Mouse (Mus musculus): Measurements from ENCODE around the gene Ptpa. TPM values are rescaled to one million over a fixed set of nuclear protein-coding genes. Genes with fewer than 3 reads are reported as not detected.
A peak's percentile ranks its signal among the peaks of the same experiment; 100 is the strongest.

The Ptpa gene
- polyA plus RNA-seq, 1 experiment from 2014 or later = 132 TPM

DNA sequence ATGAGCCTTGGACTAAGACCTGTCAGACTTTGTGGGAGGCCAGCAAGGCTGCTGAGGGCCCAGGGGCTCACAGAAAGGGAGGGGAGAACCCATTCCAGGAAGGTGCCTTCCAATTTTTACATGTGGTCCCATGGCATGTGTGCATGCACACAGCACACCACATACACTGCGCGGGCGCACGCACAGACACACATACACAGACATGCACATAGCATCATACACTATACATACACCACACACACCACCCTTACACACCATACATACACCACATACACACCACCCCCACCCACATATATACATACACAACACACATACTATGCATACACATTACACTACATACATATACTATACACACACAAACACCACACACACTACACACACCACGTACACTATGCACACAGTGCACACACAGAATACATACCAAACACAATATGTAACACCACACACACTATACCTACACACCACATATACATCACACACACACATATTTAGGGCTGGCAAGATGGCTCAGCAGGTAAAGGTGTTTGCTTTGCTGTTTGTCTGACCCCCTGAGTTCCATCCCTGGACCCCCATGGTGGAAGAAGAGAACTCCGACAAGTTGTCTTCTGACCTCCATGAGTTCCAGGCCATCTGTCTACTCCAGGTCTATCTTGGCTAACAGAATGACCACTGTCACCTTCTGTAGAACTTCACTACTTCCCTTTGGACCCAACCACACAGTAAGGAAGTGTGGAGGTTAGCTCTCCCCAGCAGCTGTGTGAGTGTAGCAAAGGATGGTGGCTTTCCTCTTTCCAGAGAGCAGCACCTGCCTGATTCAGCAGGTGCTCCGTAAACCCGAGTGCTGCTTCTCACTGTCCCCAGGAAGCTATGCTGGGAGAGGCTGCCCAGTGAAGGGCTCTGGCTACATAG, 79.4 kb downstream of the Ptpa start:
- no peak overlapping the region for H3K27ac ChIP-seq (ENCODE audit: low read length)
- no peaks in the 10 kb centered on the region for H3K9me3 ChIP-seq (ENCODE audit: control insufficient read depth, low read length)
- peak overlapping the region; percentile 46; the same call in 1 of the 2 replicates for H3K9ac ChIP-seq (ENCODE audit: low read depth, low read length)
- H3K4me3 ChIP-seq (ENCODE audit: low read length) = peak overlapping the region; percentile 39; the same call in 1 of the 2 replicates
- peaks cover 6% of the 10 kb centered on the region for H3K4me1 ChIP-seq (ENCODE audit: control insufficient read depth, insufficient read depth, low read length)
- H3K27me3 ChIP-seq (replicated peaks; ENCODE audit: control insufficient read depth, insufficient read depth, low read length) = no peaks in the 10 kb centered on the region
- WGBS = 77% methylated on average over 8 of the region's 8 CpGs
- peak overlapping the region; percentile 63; the same call in 1 of the 2 replicates for H3K4me2 ChIP-seq (ENCODE audit: low read depth, low read length)
- no peaks in the 10 kb centered on the region for H3K36me3 ChIP-seq (ENCODE audit: control insufficient read depth, insufficient read depth, low read length)
- ATAC-seq = peak; percentile 40

DNA sequence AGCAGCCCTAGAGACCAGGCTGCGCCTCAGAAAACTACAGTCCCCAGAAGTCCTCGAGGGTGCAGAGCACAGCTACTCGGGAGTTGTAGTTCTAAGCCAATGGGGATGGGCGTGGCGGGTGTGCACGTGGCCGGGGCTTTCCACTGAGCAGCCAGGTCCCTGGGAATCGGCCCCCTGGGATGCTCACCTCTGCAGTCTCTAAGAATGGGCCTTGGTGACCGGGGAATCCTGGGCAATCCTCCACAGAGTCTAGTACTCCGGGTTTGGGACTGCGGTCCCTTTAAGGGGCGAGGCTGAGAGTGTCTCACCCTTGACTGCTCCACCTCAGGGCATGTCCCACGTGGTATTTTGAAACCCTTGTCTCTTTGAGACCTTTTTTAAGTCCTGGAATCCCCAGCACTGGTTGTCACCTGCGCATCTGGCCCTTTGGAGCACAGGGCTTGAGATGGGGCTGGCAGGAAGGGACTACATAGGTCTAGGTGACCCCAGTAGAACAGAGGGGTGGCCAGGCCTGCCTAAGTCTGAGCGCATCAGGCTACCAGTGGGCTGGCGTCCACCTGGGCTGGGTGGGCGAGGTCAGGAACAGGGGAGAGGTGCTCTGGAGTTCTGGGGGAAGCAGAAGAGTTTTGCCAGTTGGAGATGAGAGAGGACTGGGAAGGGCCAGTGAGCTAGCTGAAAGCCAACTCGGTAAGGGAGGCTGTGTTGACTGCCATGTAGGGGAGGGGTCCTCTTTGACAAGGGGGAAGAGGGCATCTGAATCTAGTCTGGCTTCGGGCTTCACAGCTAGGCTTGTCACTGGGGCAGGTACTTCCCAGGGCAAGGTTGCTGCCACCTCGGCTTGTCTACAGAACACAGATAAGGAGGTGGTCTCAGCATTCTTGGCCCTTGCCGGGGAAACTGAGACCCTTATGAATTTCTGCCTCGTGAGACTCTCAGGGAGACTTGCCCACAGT, 80.3 kb downstream of the Ptpa start:
- Histone ChIP-seq H3K9ac (ENCODE audit: low read depth, low read length) (peak overlapping the region; percentile 46), H3K36me3 (ENCODE audit: control insufficient read depth, insufficient read depth, low read length) (no peaks in the 10 kb centered on the region), H3K4me2 (ENCODE audit: low read depth, low read length) (peak overlapping the region; percentile 63), H3K27me3 (replicated peaks; ENCODE audit: control insufficient read depth, insufficient read depth, low read length) (no peaks in the 10 kb centered on the region), H3K4me3 (ENCODE audit: low read length) (peak overlapping the region; percentile 39), H3K4me1 (ENCODE audit: control insufficient read depth, insufficient read depth, low read length) (peaks cover 6% of the 10 kb centered on the region), H3K9me3 (ENCODE audit: control insufficient read depth, low read length) (no peaks in the 10 kb centered on the region), H3K27ac (ENCODE audit: low read length) (no peak overlapping the region)
- WGBS = 27% methylated on average over 22 of the region's 22 CpGs
- ATAC-seq = peak; percentile 97

Small RNA genes lying within 50 kb of the gene (microRNA-seq; reads per million reads assigned to microRNA genes)
- gene Gm47292 = not detected

Other genes starting within 250 kb of the Ptpa start
- 42.5 and 45.5 TPM in 2 replicates for gene Endog, start 244.5 kb upstream of the Ptpa start, polyA plus RNA-seq (2015; fragmentation: Nextera tagmentation; extraction: Ambion mirVana)
- 59.5 and 62.6 TPM in 2 replicates for gene Spout1, start 237.6 kb upstream of the Ptpa start, polyA plus RNA-seq (2015; fragmentation: Nextera tagmentation; extraction: Ambion mirVana)
- gene Kyat1, start 210.2 kb upstream of the Ptpa start, polyA plus RNA-seq (2015; fragmentation: Nextera tagmentation; extraction: Ambion mirVana) = 24.6 and 28.9 TPM in 2 replicates
- 37.4 and 40.1 TPM in 2 replicates for gene Lrrc8a, start 178.3 kb upstream of the Ptpa start, polyA plus RNA-seq (2015; fragmentation: Nextera tagmentation; extraction: Ambion mirVana)
- 0.11 and 0.24 TPM in 2 replicates for gene Gm28035, start 175.5 kb upstream of the Ptpa start, polyA plus RNA-seq (2015; fragmentation: Nextera tagmentation; extraction: Ambion mirVana)
- 10.5 and 10.8 TPM in 2 replicates for gene Phyhd1, start 149.8 kb upstream of the Ptpa start, polyA plus RNA-seq (2015; fragmentation: Nextera tagmentation; extraction: Ambion mirVana)
- not detected in 2 replicates for gene Gm28038, start 135.0 kb upstream of the Ptpa start, polyA plus RNA-seq (2015; fragmentation: Nextera tagmentation; extraction: Ambion mirVana)
- 38.3 and 41.2 TPM in 2 replicates for gene Dolk, start 129.7 kb upstream of the Ptpa start, polyA plus RNA-seq (2015; fragmentation: Nextera tagmentation; extraction: Ambion mirVana)
- gene Nup188, start 129.6 kb upstream of the Ptpa start, polyA plus RNA-seq (2015; fragmentation: Nextera tagmentation; extraction: Ambion mirVana) = 23.6 and 26.6 TPM in 2 replicates
- gene Sh3glb2, start 56.7 kb upstream of the Ptpa start, polyA plus RNA-seq (2015; fragmentation: Nextera tagmentation; extraction: Ambion mirVana) = 68.6 and 71.4 TPM in 2 replicates
- 23.1 and 24.7 TPM in 2 replicates for gene Miga2, start 51.8 kb upstream of the Ptpa start, polyA plus RNA-seq (2015; fragmentation: Nextera tagmentation; extraction: Ambion mirVana)
- 59.4 and 63.3 TPM in 2 replicates for gene Dolpp1, start 23.8 kb upstream of the Ptpa start, polyA plus RNA-seq (2015; fragmentation: Nextera tagmentation; extraction: Ambion mirVana)
- 25.9 and 29.4 TPM in 2 replicates for gene Crat, start 226 bp upstream of the Ptpa start, polyA plus RNA-seq (2015; fragmentation: Nextera tagmentation; extraction: Ambion mirVana)
- gene Ier5l, start 58.2 kb downstream of the Ptpa start, polyA plus RNA-seq (2015; fragmentation: Nextera tagmentation; extraction: Ambion mirVana) = 0.61 and 0.75 TPM in 2 replicates
- gene Cstad, start 179.0 kb downstream of the Ptpa start, polyA plus RNA-seq (2015; fragmentation: Nextera tagmentation; extraction: Ambion mirVana) = 0.58 and 0.99 TPM in 2 replicates